Mouse (Mus musculus) spleen, adult 2 months (tissue): ENCODE data around the gene E130208F15Rik. TPM values are rescaled to one million over a fixed set of nuclear protein-coding genes. Genes with fewer than 3 reads are reported as not detected.

ENCODE experiments used
- DNase-seq, 2 experiments: peaks; one replicate each; pipeline versions ENCODE4 v3.0.0 to v3.0.0-alpha.2; 2012 to 2021; ENCODE audit warnings: low spot score in 2 of 2, low read depth in 1 of 2
- H3K27ac ChIP-seq: fragments of 200-500 bp; 2 replicates; pipeline ENCODE4 v1.5.1; 2012; ENCODE audit warnings: low read length, inconsistent platforms; ENCODE audit not compliant: insufficient read depth
- H3K27me3 ChIP-seq: fragments of 200-500 bp; 2 replicates; pipeline ENCODE4 v1.6.1; 2012; ENCODE audit warnings: mild to moderate bottlenecking, moderate library complexity, low read length, inconsistent platforms; ENCODE audit not compliant: control insufficient read depth, insufficient read depth
- H3K36me3 ChIP-seq: fragments of 200-500 bp; 2 replicates; pipeline ENCODE4 v1.6.1; 2012; ENCODE audit warnings: mild to moderate bottlenecking, low read length, inconsistent platforms; ENCODE audit not compliant: control insufficient read depth, insufficient read depth
- H3K4me1 ChIP-seq: fragments of 200-500 bp; 2 replicates; pipeline ENCODE4 v1.6.1; 2011; ENCODE audit warnings: inconsistent platforms; ENCODE audit not compliant: control insufficient read depth, insufficient read depth, insufficient read length
- H3K4me3 ChIP-seq: fragments of 200-500 bp; 2 replicates; pipeline ENCODE4 v1.5.1; 2011; ENCODE audit warnings: mild to moderate bottlenecking, inconsistent platforms; ENCODE audit not compliant: insufficient read depth, insufficient read length; ENCODE audit errors: extremely low read depth
- CTCF ChIP-seq: fragments of 200-500 bp; IDR thresholded peaks from 2 replicates; pipeline ENCODE4 v1.5.1; 2011; ENCODE audit warnings: mild to moderate bottlenecking, inconsistent platforms; ENCODE audit not compliant: insufficient read depth, insufficient read length, insufficient replicate concordance; ENCODE audit errors: extremely low read depth
- POLR2A ChIP-seq: fragments of 200-500 bp; IDR thresholded peaks from 2 replicates; pipeline ENCODE4 v1.6.1; 2011; ENCODE audit warnings: low read depth, low read length, inconsistent platforms
- WGBS: fragments of 180-500 bp; shearing (Covaris S2); methylation state at CpG from one replicate; pipeline ENCODE4 v1.1.7; 2018; 5-methylcytosine and 5-hydroxymethylcytosine counted together
- polyA plus RNA-seq: library from polyadenylated mRNA; depleted of rRNA; stranded (reverse); fragments of >200 nt; gene quantifications from 2 replicates; pipeline ENCODE4 v1.2.3, GENCODE M21; 2012

E130208F15Rik gene
- polyA plus RNA-seq, 1 experiment = 0.58 TPM

DNA sequence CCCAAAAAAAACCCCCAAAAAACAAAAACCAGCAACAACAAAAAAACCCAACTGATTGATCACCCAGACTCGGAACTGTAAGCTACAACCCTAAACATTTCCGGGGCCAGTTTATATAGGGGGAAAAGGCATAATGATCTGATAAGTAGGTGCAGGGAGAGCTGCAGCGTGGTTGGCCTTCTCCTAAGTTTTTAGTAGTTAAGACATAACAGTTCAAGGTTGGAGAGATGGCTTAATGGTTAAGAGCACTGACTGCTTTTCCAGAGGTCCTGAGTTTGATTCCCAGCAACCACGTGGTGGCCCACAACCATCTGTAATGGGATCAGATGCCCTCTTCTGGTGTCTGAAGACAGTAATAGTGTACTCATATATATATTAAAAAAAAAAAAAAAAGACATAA, 40.0 kb upstream of the E130208F15Rik start:
- Histone ChIP-seq H3K27me3 (no peaks in the 10 kb centered on the region), H3K4me3 (no peak overlapping the region), H3K36me3 (no peaks in the 10 kb centered on the region), H3K4me1 (no peaks in the 10 kb centered on the region), H3K27ac (no peak overlapping the region)
- no peak for DNase-seq
- no peak for TF ChIP-seq POLR2A
- TF ChIP-seq CTCF = no peak
- 85% methylated on average over 4 of the region's 4 CpGs for WGBS

DNA sequence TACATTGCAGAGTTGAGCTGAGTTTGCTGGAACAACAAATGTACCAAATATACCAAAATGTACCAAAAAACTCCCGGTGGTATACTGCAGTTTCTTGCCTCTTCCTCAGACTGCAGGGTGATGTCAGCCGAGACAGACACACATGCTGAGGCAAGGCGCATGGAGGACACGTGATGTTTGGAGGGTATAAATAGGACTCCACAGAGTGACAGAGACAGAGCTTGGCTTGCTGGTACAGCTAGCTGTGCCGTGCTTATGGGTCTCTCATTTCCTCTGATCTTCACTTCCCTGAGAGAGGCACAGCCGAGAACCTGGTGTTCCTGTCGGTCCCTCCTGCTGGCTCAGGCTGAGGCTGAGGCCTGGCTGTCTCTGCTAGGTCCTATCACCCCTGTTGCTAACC, 38.8 kb upstream of the E130208F15Rik start:
- TF ChIP-seq POLR2A (no peak), CTCF (no peak)
- 85% methylated on average over 7 of the region's 7 CpGs for whole genome bisulfite sequencing
- no peak for DNase-seq

DNA sequence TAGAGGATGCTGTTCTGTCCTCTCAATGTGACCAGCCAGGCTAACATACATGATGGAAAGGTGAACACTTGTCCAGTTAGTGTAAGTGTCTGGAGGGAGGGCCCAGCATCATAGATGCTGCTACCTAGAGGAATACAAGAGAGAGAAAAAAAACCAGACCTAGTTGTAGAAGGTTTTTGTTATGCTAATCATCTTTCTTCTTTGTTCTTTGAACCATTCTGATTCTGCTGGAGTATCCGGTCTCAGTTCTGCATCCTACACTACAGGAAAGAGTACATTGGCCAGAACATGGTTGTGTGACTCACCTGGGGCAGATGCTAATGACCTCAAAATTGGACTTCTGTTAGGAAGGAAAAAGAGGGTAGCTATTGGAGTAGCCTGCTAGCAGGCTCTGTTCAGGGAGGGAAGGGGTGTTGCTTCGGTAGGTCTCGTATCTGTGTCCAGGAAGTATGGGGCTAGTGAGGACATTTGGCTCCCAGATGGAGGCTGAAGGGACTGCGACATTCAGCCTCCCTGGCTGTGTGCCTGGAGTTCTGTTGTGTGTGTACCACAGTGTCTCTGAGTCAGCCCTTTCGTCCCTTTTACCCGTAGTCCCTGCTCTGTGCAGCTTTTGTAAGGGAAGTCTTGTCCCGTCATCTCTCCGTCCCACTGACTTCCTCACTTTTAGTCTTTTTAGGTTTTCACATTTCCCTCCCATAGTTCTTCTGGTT, 34.7 kb upstream of the E130208F15Rik start:
- TF ChIP-seq POLR2A = no peak
- TF ChIP-seq CTCF = no peak
- WGBS = 58% methylated on average over 8 of the region's 8 CpGs
- Histone ChIP-seq H3K27ac (no peak overlapping the region), H3K27me3 (no peaks in the 10 kb centered on the region), H3K4me3 (no peak overlapping the region), H3K36me3 (no peaks in the 10 kb centered on the region), H3K4me1 (no peaks in the 10 kb centered on the region)
- no peak for DNase-seq

More for the DNA sequence above, 38.8 kb upstream of the E130208F15Rik start:
- H3K4me3 ChIP-seq = no peak overlapping the region
- no peaks in the 10 kb centered on the region for H3K27me3 ChIP-seq
- no peaks in the 10 kb centered on the region for H3K36me3 ChIP-seq
- H3K27ac ChIP-seq = no peak overlapping the region
- no peaks in the 10 kb centered on the region for H3K4me1 ChIP-seq

DNA sequence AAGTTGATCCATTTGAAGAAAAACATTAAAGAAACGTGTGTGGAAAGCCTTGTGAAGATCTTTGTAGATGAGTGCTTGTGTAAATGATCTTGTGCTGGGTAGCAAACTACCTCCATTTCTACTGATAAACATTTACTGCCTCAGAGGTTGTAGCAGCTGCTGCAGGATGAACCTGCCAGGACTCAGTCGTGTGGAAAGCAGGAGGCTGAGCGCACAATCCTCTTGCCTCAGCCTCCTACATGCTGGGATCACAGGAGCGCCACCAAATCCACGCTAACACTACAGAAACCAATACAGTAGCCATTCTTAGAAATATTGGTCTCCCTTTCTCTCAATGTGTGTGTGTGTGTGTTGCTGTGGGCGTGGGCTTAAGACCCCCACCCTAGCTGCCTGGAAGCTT, 33.5 kb upstream of the E130208F15Rik start:
- no peaks in the 10 kb centered on the region for H3K4me1 ChIP-seq
- TF ChIP-seq CTCF (no peak), POLR2A (no peak)
- DNase-seq = no peak
- no peaks in the 10 kb centered on the region for H3K36me3 ChIP-seq
- no peak overlapping the region for H3K4me3 ChIP-seq
- WGBS = 80% methylated on average over 6 of the region's 6 CpGs
- H3K27me3 ChIP-seq = no peaks in the 10 kb centered on the region
- H3K27ac ChIP-seq = no peak overlapping the region

DNA sequence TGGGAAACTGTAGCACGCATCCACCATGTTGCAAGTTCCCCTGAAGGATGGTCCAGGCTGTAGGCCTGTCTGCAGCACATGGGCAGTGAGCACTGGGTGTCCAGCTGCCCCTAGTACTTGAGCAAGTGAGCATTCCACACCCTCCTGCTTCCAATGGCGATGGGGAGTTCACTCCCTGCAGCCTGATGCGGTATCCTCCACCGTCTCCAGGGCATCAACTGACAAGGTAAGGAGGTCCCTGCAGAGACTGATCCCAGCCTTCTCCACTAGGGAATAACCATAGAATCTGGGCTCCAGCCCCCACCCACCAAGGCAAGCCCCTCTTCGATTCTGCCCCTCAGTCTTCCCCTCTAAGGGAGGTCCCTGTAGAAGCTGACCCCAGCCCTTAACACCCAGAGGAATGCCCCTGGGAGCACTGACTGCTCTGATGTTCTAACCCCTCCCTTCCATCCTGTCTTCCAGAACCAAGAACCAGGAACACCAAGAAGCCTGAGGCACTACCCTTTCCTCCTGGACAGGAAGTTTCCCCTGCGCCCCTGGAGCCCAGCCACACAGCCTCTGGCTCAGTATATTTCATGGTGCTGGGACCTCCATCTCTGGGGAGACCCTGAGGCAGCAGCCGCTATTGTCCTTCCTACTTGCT, 32.3 kb upstream of the E130208F15Rik start:
- Histone ChIP-seq H3K4me3 (no peak overlapping the region), H3K27ac (no peak overlapping the region), H3K27me3 (no peaks in the 10 kb centered on the region), H3K4me1 (no peaks in the 10 kb centered on the region), H3K36me3 (no peaks in the 10 kb centered on the region)
- TF ChIP-seq CTCF (no peak), POLR2A (no peak)
- 87% methylated on average over 7 of the region's 7 CpGs for WGBS
- no peak for DNase-seq

DNA sequence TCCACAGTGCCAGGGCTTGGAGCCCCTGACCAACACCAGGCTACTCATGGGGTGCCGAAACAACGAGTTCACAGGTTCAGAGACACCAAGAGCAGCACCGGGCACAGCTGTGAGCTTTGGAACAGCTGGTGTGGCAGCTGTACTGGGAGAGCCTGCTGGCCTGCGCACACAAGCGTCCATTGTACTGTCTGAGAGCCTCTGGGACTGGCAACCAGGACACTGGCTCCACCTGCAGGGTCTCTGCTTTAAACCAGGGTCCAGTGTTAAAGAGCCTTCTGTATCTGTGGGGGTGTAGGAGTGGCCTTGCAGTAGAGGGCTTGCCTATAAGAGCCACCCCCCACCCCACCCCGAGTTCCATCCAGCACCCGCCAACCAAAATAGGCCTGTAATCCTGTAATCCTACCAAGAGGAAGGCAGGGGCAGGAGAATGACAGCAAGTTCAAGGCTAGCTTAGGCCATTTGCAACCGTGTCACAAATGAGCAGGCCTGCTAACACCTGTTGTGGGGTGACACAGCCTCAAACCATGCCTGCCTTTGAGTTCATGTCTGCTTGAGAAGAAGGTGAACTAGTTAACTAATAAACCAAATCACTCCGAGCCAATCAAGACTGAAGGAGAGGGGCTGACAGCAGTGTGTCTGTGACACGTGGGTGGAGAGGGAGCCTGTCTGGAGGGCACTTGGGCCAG, 31.7 kb upstream of the E130208F15Rik start:
- no peak overlapping the region for H3K27ac ChIP-seq
- DNase-seq = no peak
- TF ChIP-seq POLR2A (no peak), CTCF (no peak)
- no peaks in the 10 kb centered on the region for H3K4me1 ChIP-seq
- no peaks in the 10 kb centered on the region for H3K27me3 ChIP-seq
- no peaks in the 10 kb centered on the region for H3K36me3 ChIP-seq
- WGBS = 84% methylated on average over 10 of the region's 10 CpGs
- no peak overlapping the region for H3K4me3 ChIP-seq
